Mouse (Mus musculus): ENCODE data around the gene Zfp36l2. TPM values are rescaled to one million over a fixed set of nuclear protein-coding genes. Genes with fewer than 3 reads are reported as not detected.
"Not testable (repeated sequence)": the region's sequence is repeated elsewhere in the genome, so short reads cannot be mapped to it uniquely, and the experiment has no call there.

Zfp36l2 gene
- 101 and 187 TPM in 2 replicates for polyA plus RNA-seq (2012; rRNA removed)

- Histone ChIP-seq H3K4me1 (ENCODE audit: control insufficient read depth, insufficient read depth, low read length) (peaks cover 15% of the 10 kb centered on the region), H3K4me3 (replicated peaks; ENCODE audit: extremely low read depth, low read depth, low read length) (peak within 1 kb of the TSS; percentile 99)
- peak; percentile 90 for DNase-seq
- under 1% methylated on average over 66 of the region's 76 CpGs for WGBS
- no peak for TF ChIP-seq CTCF (IDR thresholded peaks at IDR 0.05; ENCODE audit: insufficient read depth, low read length)
- peak; percentile 95 for TF ChIP-seq POLR2A (IDR thresholded peaks at IDR 0.05; ENCODE audit: borderline replicate concordance, extremely low read depth, low read depth, low read length)
Measured at GRCm38 (mm10) chr17:84187727-84188373, at the start of gene Zfp36l2. Gene Zfp36l2, minus strand, starts transcription at chr17:84187947.

- TF ChIP-seq POLR2A (IDR thresholded peaks at IDR 0.05; ENCODE audit: borderline replicate concordance, extremely low read depth, low read depth, low read length) (no peak), CTCF (IDR thresholded peaks at IDR 0.05; ENCODE audit: insufficient read depth, low read length) (no peak)
- 61% methylated on average over 7 of the region's 7 CpGs for WGBS
- no peak for DNase-seq
- no peak overlapping the region for H3K4me3 ChIP-seq (replicated peaks; ENCODE audit: extremely low read depth, low read depth, low read length)
- H3K4me1 ChIP-seq (ENCODE audit: control insufficient read depth, insufficient read depth, low read length) = peaks cover 9% of the 10 kb centered on the region
Measured at GRCm38 (mm10) chr17:84236781-84237557, 49.2 kb upstream of the Zfp36l2 start.

- 81% methylated on average over 4 of the region's 4 CpGs for WGBS
Measured at GRCm38 (mm10) chr17:84235399-84235928, 47.7 kb upstream of the Zfp36l2 start.

GRCm38 (mm10) chr17:84234785-84235184 is 47.0 kb upstream of the Zfp36l2 start:
- DNase-seq; H3K4me3 ChIP-seq (replicated peaks; ENCODE audit: extremely low read depth, low read depth, low read length); H3K4me1 ChIP-seq (ENCODE audit: control insufficient read depth, insufficient read depth, low read length): not testable (repeated sequence)
- WGBS = no CpG with 5 or more reads among the region's 4 CpGs

More at GRCm38 (mm10) chr17:84235399-84235928, 47.7 kb upstream of the Zfp36l2 start:
- no peak for DNase-seq
- no peak overlapping the region for H3K4me3 ChIP-seq (replicated peaks; ENCODE audit: extremely low read depth, low read depth, low read length)
- H3K4me1 ChIP-seq (ENCODE audit: control insufficient read depth, insufficient read depth, low read length) = peaks cover 9% of the 10 kb centered on the region
- TF ChIP-seq POLR2A (IDR thresholded peaks at IDR 0.05; ENCODE audit: borderline replicate concordance, extremely low read depth, low read depth, low read length) (no peak), CTCF (IDR thresholded peaks at IDR 0.05; ENCODE audit: insufficient read depth, low read length) (no peak)

- WGBS = 90% methylated on average over 2 of the region's 2 CpGs
- TF ChIP-seq CTCF (IDR thresholded peaks at IDR 0.05; ENCODE audit: insufficient read depth, low read length) (no peak), POLR2A (IDR thresholded peaks at IDR 0.05; ENCODE audit: borderline replicate concordance, extremely low read depth, low read depth, low read length) (no peak)
- no peak overlapping the region for H3K4me3 ChIP-seq (replicated peaks; ENCODE audit: extremely low read depth, low read depth, low read length)
- peaks cover 9% of the 10 kb centered on the region for H3K4me1 ChIP-seq (ENCODE audit: control insufficient read depth, insufficient read depth, low read length)
- no peak for DNase-seq
Measured at GRCm38 (mm10) chr17:84233758-84234157, 46.0 kb upstream of the Zfp36l2 start.

- DNase-seq = no peak
- peaks cover 3% of the 10 kb centered on the region; the same call in 1 of the 2 replicates for H3K4me1 ChIP-seq (ENCODE audit: control insufficient read depth, insufficient read depth, low read length)
- 79% methylated on average over 2 of the region's 2 CpGs for WGBS
- no peak overlapping the region for H3K4me3 ChIP-seq (replicated peaks; ENCODE audit: extremely low read depth, low read depth, low read length)
- TF ChIP-seq POLR2A (IDR thresholded peaks at IDR 0.05; ENCODE audit: borderline replicate concordance, extremely low read depth, low read depth, low read length) (no peak), CTCF (IDR thresholded peaks at IDR 0.05; ENCODE audit: insufficient read depth, low read length) (no peak)
Measured at GRCm38 (mm10) chr17:84231361-84231760, 43.6 kb upstream of the Zfp36l2 start.

- Histone ChIP-seq H3K4me1 (ENCODE audit: control insufficient read depth, insufficient read depth, low read length) (0 out of 2 replicates have a peak, but pooled peaks cover 4% of the 10 kb centered on the region), H3K4me3 (replicated peaks; ENCODE audit: extremely low read depth, low read depth, low read length) (no peak overlapping the region)
- no peak for TF ChIP-seq CTCF (IDR thresholded peaks at IDR 0.05; ENCODE audit: insufficient read depth, low read length)
- TF ChIP-seq POLR2A (IDR thresholded peaks at IDR 0.05; ENCODE audit: borderline replicate concordance, extremely low read depth, low read depth, low read length) = no peak
- no peak for DNase-seq
- WGBS = 73% methylated on average over 2 of the region's 2 CpGs
Measured at GRCm38 (mm10) chr17:84228223-84228622, 40.5 kb upstream of the Zfp36l2 start.

- Histone ChIP-seq H3K4me3 (replicated peaks; ENCODE audit: extremely low read depth, low read depth, low read length) (no peak overlapping the region), H3K4me1 (ENCODE audit: control insufficient read depth, insufficient read depth, low read length) (0 out of 2 replicates have a peak, but pooled peaks cover 4% of the 10 kb centered on the region)
- DNase-seq = no peak
- 51% methylated on average over 6 of the region's 6 CpGs for WGBS
- TF ChIP-seq CTCF (IDR thresholded peaks at IDR 0.05; ENCODE audit: insufficient read depth, low read length) = no peak
- TF ChIP-seq POLR2A (IDR thresholded peaks at IDR 0.05; ENCODE audit: borderline replicate concordance, extremely low read depth, low read depth, low read length) = no peak
Measured at GRCm38 (mm10) chr17:84226681-84227080, 38.9 kb upstream of the Zfp36l2 start.

GRCm38 (mm10) chr17:84226231-84226630 is 38.5 kb upstream of the Zfp36l2 start:
- Histone ChIP-seq H3K4me3 (replicated peaks; ENCODE audit: extremely low read depth, low read depth, low read length) (no peak overlapping the region), H3K4me1 (ENCODE audit: control insufficient read depth, insufficient read depth, low read length) (0 out of 2 replicates have a peak, but pooled peaks cover 4% of the 10 kb centered on the region)
- WGBS = 39% methylated on average over 5 of the region's 5 CpGs
- DNase-seq = no peak
- TF ChIP-seq CTCF (IDR thresholded peaks at IDR 0.05; ENCODE audit: insufficient read depth, low read length) (no peak), POLR2A (IDR thresholded peaks at IDR 0.05; ENCODE audit: borderline replicate concordance, extremely low read depth, low read depth, low read length) (no peak)

All from lung, adult 2 months (tissue).